In genomic region chr2:155831302-155831701, GRCm38 (mm10) we compare ENCODE assay signal across 19 mouse cellular contexts. TPM values are rescaled to one million over a fixed set of nuclear protein-coding genes. Genes with fewer than 3 reads are reported as not detected.
DNase-seq lines count a peak whose midpoint lies in the region; ATAC-seq and TF ChIP-seq lines count a peak whose summit lies in the region.
"Had no signal": no experiment of that assay in that cellular context is flagged by ENCODE, and none has a peak within 500 bp of the region (broad histone marks: within the 10 kb centered on the region; RNA-seq: fewer than 3 reads in every experiment).

No protein-coding gene starts in this region.

- no peak for TF ChIP-seq POLR2A in brain, embryonic 14.5 days (IDR thresholded peaks at IDR 0.05; ENCODE audit: borderline replicate concordance, extremely low read depth, insufficient read depth, insufficient read length, poor library complexity, severe bottlenecking)

- TF ChIP-seq CTCF in kidney, postnatal 0 days (IDR thresholded peaks at IDR 0.05; ENCODE audit: low read depth), result peak; percentile 64
- TF ChIP-seq CTCF in brain, embryonic 14.5 days (IDR thresholded peaks at IDR 0.05; ENCODE audit: borderline replicate concordance, extremely low read depth, insufficient read depth, insufficient read length), result peak; percentile 24; the same call in 1 of the 2 replicates

- WGBS in kidney, postnatal 0 days, result 62% methylated on average over 9 of the region's 9 CpGs
- WGBS in kidney, embryonic 15.5 days, result 57% methylated on average over 9 of the region's 9 CpGs
- 65% methylated on average over 9 of the region's 9 CpGs for WGBS in limb, embryonic 10.5 days

- H3K36me3 ChIP-seq in kidney, postnatal 0 days (ENCODE audit: insufficient read depth, low read length), result no peaks in the 10 kb centered on the region
- no peaks in the 10 kb centered on the region for H3K36me3 ChIP-seq in kidney, embryonic 15.5 days
- no peaks in the 10 kb centered on the region for H3K36me3 ChIP-seq in limb, embryonic 10.5 days
- H3K36me3 ChIP-seq: intestine, embryonic 15.5 days had no signal

- H3K9me3 ChIP-seq in kidney, postnatal 0 days (replicated peaks; ENCODE audit: low read length), result no peaks in the 10 kb centered on the region
- no peaks in the 10 kb centered on the region for H3K9me3 ChIP-seq in kidney, embryonic 15.5 days (replicated peaks)
- no peaks in the 10 kb centered on the region for H3K9me3 ChIP-seq in limb, embryonic 10.5 days (replicated peaks)
- H3K9me3 ChIP-seq: intestine, embryonic 15.5 days had no signal

- no peak overlapping the region for H3K27ac ChIP-seq in kidney, postnatal 0 days
- no peak overlapping the region for H3K27ac ChIP-seq in kidney, embryonic 15.5 days
- H3K27ac ChIP-seq in limb, embryonic 10.5 days, result no peak overlapping the region
- H3K27ac ChIP-seq: intestine, embryonic 15.5 days had no signal

- no peak overlapping the region for H3K9ac ChIP-seq in kidney, postnatal 0 days (ENCODE audit: low read depth, low read length)
- no peak overlapping the region for H3K9ac ChIP-seq in kidney, embryonic 15.5 days
- H3K9ac ChIP-seq: intestine, embryonic 15.5 days had no signal

- DNase-seq in kidney, postnatal 0 days (ENCODE audit: low spot score), result peak; percentile 57
- peak; percentile 75 for DNase-seq in 3T3-L1 (ENCODE audit: low read depth, low spot score)
- peak; percentile 65 for DNase-seq in 416B (ENCODE audit: low read depth)
- DNase-seq in brain, embryonic 14.5 days (ENCODE audit: low read depth), result no peak
- no peak for DNase-seq in adrenal gland, postnatal 14 days
- no peak for DNase-seq in limb, embryonic 10.5 days (ENCODE audit: low spot score)
- DNase-seq: heart, adult 18-20 months; heart, postnatal 36 days had no signal

- H3K27me3 ChIP-seq in kidney, postnatal 0 days (ENCODE audit: insufficient read depth, low read length), result no peaks in the 10 kb centered on the region
- no peaks in the 10 kb centered on the region for H3K27me3 ChIP-seq in kidney, embryonic 15.5 days
- H3K27me3 ChIP-seq in limb, embryonic 10.5 days (ENCODE audit: low read depth, poor library complexity, severe bottlenecking), result no peaks in the 10 kb centered on the region
- H3K27me3 ChIP-seq: intestine, embryonic 15.5 days had no signal

- no peak for ATAC-seq in kidney, postnatal 0 days (replicated peaks; ENCODE audit: low FRiP score, low read depth)
- ATAC-seq in kidney, embryonic 15.5 days (replicated peaks; ENCODE audit: low FRiP score), result no peak
- ATAC-seq: intestine, embryonic 15.5 days had no signal

- H3K4me1 ChIP-seq in kidney, postnatal 0 days (replicated peaks; ENCODE audit: insufficient read depth, low read length), result peaks cover 6% of the 10 kb centered on the region; the same call in 1 of the 2 replicates
- H3K4me1 ChIP-seq in kidney, embryonic 15.5 days, result peaks cover 8% of the 10 kb centered on the region
- peaks cover 11% of the 10 kb centered on the region for H3K4me1 ChIP-seq in limb, embryonic 10.5 days

- no peak overlapping the region for H3K4me3 ChIP-seq in kidney, postnatal 0 days (replicated peaks; ENCODE audit: low read depth, low read length)
- H3K4me3 ChIP-seq in kidney, embryonic 15.5 days (replicated peaks), result no peak overlapping the region
- no peak overlapping the region for H3K4me3 ChIP-seq in limb, embryonic 10.5 days
- H3K4me3 ChIP-seq: erythroblast, embryonic 14.5 days; intestine, embryonic 15.5 days; myocyte had no signal

- H3K4me2 ChIP-seq in kidney, postnatal 0 days (ENCODE audit: low read length), result no peak overlapping the region
- no peak overlapping the region for H3K4me2 ChIP-seq in kidney, embryonic 15.5 days
- H3K4me2 ChIP-seq: intestine, embryonic 15.5 days had no signal

RNA-seq across cellular contexts. Expression of gene Fam83c, which starts 3.4 kb away (rescaled TPM):
- 0.07 and 0.10 TPM in 2 replicates for polyA plus RNA-seq in kidney, postnatal 0 days (2015; fragmentation: Nextera tagmentation; extraction: Ambion mirVana)
- 0.15 and 0.19 TPM in 2 replicates for polyA plus RNA-seq in kidney, embryonic 15.5 days (2015; fragmentation: Nextera tagmentation; extraction: Ambion mirVana)
- polyA plus RNA-seq in brain, embryonic 14.5 days (2012; rRNA removed), result 0.04 TPM in 2 replicates
- total RNA-seq in adrenal gland, postnatal 14 days (2021), result not detected in 2 replicates
- polyA plus RNA-seq in limb, embryonic 10.5 days (2016; fragmentation: Nextera tagmentation; extraction: Ambion mirVana), result 0.31 and 0.39 TPM in 2 replicates
- total RNA-seq: adrenal gland, adult 18-20 months; common myeloid progenitor, adult 5-6 weeks; heart, adult 18-20 months; heart, postnatal 36 days; layer of hippocampus, adult 8-10 months; left cerebral cortex, postnatal 14 days had no signal
- polyA plus RNA-seq: erythroblast, embryonic 14.5 days; frontal cortex, adult 2 months; myocyte; testis, adult 2 months had no signal

RNA-seq across cellular contexts. Expression of gene Eif6, which starts 4.6 kb away (rescaled TPM):
- 207 and 220 TPM in 2 replicates for polyA plus RNA-seq in kidney, postnatal 0 days (2015; fragmentation: Nextera tagmentation; extraction: Ambion mirVana)
- polyA plus RNA-seq in kidney, embryonic 15.5 days (2015; fragmentation: Nextera tagmentation; extraction: Ambion mirVana), result 204 and 210 TPM in 2 replicates
- 88.8 and 100.0 TPM in 2 replicates for polyA plus RNA-seq in brain, embryonic 14.5 days (2012; rRNA removed)
- 113 and 133 TPM in 2 replicates for total RNA-seq in adrenal gland, postnatal 14 days (2021)
- 250 and 301 TPM in 2 replicates for polyA plus RNA-seq in limb, embryonic 10.5 days (2016; fragmentation: Nextera tagmentation; extraction: Ambion mirVana)

RNA-seq across cellular contexts. Expression of gene BC029722, which starts 12.1 kb away (rescaled TPM):
- 28.4 and 29.5 TPM in 2 replicates for polyA plus RNA-seq in kidney, postnatal 0 days (2015; fragmentation: Nextera tagmentation; extraction: Ambion mirVana)
- 14.5 and 18.1 TPM in 2 replicates for polyA plus RNA-seq in kidney, embryonic 15.5 days (2015; fragmentation: Nextera tagmentation; extraction: Ambion mirVana)
- polyA plus RNA-seq in brain, embryonic 14.5 days (2012; rRNA removed), result 21.5 and 26.5 TPM in 2 replicates
- 81.1 and 87.2 TPM in 2 replicates for total RNA-seq in adrenal gland, postnatal 14 days (2021)
- polyA plus RNA-seq in limb, embryonic 10.5 days (2016; fragmentation: Nextera tagmentation; extraction: Ambion mirVana), result 8.0 and 8.2 TPM in 2 replicates

RNA-seq across cellular contexts. Expression of gene Mmp24, which starts 56.2 kb away (rescaled TPM):
- polyA plus RNA-seq in kidney, postnatal 0 days (2015; fragmentation: Nextera tagmentation; extraction: Ambion mirVana), result 0.03 and 0.08 TPM in 2 replicates
- polyA plus RNA-seq in kidney, embryonic 15.5 days (2015; fragmentation: Nextera tagmentation; extraction: Ambion mirVana), result 0.14 and 0.16 TPM in 2 replicates
- 65.2 and 81.3 TPM in 2 replicates for polyA plus RNA-seq in brain, embryonic 14.5 days (2012; rRNA removed)
- 2.6 and 3.4 TPM in 2 replicates for total RNA-seq in adrenal gland, postnatal 14 days (2021)
- polyA plus RNA-seq in limb, embryonic 10.5 days (2016; fragmentation: Nextera tagmentation; extraction: Ambion mirVana), result 0.05 TPM in 1 of 2 replicates, not detected in the other
- total RNA-seq: heart, adult 18-20 months; heart, postnatal 36 days had no signal
- polyA plus RNA-seq: liver, embryonic 16.5 days had no signal

Comparison
In these comparisons a context has a peak if more than half of its experiments do, and no peak if none do; other contexts are left out.
1. DNase-seq: peak in kidney, postnatal 0 days (single experiment), 3T3-L1 (single experiment) and 416B (single experiment); none in brain, embryonic 14.5 days (single experiment), adrenal gland, postnatal 14 days (single experiment) and limb, embryonic 10.5 days (single experiment).